Mouse (Mus musculus): ENCODE results near the gene Pacsin2.
"Not testable (repeated sequence)": the region's sequence is repeated elsewhere in the genome, so short reads cannot be mapped to it uniquely, and the experiment has no call there.

Gene Pacsin2

DNA sequence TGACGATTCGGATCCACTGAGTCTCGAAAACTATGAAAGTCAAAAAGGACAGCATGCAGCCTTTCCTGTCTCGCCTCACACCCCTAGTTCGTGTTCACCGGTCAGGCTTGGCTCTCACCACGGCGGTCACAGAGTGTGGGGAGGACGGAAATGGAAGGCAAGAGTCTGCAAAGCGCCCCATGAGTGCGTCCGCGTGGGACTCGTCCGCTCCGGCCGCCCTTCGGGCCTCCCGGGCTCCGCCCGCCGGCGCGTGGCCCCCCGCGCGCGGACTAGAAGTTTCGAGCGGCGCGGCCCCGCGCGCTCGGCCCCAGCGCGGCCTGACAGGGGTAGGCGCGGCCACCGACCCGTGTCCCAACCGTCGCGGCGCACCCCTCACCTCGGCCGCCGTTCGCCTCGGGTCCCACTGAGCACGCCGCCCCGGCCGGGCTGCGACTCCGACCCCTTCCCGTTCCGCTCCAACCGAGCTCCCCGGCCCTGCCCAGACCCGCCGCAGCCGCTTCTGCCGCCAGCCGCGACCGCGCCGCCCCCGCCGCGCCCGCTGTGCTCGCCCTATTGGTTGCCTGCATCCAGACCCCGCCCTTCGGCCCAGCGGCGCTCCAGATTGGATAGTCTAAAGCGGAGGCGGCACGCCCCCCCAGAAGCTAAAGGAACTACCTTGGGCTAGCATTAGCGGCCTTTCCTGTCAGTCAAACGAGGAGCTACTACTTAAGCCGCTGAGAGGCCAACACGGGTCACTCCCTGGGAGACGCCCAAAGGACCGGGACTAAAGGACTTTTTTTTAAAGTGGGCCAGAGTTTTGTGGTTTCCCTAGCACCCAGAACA, at the start of gene Pacsin2:
Gene Pacsin2, minus strand, starts transcription at position 524 of the 822 bp plus-strand sequence.
- peak; percentile 100 for DNase-seq

DNA sequence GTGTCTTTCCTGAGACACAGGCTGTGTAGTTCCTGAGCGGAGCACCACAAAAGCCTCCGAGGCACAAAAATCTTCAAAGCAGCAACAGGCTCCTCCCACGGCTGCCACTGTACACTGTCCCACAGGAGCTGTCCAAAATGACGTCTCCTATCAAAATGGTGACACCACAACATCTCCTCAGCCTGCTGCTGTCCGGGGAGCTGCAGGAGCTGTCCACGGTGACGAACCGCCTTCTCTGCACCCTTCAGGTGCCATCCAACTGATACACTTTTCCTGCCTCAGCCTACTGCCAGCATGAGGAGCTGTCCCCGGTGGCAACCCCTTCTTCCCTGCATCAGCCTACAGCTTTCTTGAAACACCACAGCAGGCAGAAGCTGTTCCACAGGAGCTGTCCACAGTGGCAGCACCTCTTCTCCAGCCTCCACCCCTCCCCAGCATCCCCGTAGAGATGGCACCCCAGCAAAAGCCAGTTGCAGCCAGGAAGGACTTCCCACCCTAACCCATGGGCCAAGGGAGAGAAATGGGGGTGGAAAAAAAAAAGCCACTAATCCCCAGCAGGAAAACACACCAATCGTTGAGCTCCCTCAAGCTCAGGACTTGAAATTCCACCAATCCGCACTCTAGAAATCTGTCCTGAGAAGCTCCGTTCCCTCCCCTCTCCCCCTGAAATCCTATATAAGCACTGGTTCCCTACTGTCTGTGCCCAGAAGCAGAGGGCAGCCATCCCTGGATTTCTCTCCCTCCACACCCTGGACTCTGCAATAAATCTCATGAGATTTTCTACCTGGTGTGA, 48.3 kb upstream of the Pacsin2 start:
- no peak for DNase-seq

DNA sequence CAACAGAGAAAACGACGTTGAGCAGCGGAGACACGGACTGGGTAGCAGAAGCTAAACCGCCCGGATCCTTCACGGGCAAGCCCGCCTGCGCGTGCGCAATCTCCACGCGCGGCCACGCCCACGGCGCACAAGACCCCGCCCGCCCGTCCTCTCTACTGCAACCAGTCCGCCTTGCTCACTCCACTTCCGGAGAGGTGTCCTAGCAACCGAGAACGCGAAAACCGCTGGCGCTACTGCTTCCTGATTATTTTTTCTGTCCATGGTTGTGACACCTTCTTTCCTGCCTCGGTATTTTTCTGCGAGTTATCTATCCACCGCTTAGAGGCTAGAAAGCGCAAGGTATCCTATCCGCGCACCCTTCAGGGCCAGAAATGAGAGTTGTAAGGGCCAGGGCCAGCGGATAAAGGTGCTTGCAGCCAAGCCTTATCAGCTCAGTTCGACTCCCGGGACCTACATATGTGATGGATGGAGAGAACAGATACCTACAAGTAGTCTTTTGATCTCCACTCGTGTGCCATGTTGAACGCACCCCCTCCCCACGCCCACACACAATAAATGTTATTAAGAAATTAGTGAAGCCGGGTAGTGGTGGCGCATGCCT, 46.5 kb upstream of the Pacsin2 start, which contains the start of gene Ttll1:
Gene Ttll1, minus strand, starts transcription at position 89 of the 601 bp plus-strand sequence.
- DNase-seq = peak; percentile 97

DNA sequence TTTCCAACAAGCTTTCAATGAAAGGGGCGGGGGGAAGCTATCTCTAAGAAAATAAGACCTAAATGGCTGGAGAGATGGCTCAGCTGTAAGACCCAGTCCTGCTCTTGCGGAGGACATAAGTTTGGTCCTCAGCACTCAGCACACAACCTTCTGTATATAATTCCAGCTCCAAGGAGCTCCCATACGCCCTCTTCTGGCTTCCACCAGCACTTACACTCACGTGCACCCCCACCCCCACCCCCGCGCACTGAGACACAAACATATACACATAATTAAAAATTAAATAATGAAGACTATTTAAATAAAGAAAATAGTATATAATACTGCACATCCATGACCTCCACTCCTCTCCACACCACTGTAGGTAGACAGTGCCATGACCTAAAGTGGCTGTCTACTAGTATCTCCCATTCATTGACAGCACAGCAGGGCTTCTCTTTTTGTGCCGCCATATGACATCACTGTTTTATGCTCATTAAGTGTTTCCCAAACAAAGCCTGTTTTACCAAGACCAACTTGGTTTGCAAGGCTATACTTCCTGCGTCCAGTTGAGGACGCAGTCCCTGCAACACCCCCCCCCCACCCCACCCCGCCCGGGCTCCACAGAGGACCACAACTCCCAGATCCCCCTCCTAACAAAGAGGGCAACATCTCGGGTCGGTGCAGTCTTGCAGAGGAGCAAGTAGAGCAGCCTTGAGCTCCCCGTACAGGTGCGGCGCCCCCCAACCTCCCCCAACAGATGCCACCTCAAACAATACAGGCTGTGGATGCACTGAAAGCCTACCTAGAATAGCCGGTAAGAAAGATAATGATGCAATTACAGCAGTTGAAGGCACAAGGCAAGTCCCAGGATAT, 45.8 kb upstream of the Pacsin2 start:
- no peak for DNase-seq

DNA sequence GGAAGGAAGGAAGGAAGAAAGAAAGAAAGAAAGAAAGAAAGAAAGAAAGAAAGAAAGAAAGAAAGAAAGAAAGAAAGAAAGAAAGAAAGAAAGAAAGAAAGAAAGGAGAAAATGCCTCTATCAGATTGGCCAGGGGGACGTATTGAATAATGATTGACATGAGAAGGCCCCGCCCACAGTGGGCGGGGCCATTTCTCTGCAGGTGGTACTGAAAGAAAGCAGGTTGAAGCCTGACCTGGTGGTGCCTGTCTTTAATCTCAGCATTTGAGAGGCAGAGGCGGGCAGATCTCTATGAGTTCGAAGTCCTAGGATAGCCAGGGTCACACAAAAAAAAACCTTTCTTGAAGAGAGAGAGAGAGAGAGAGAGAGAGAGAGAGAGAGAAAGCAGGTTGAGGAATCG, 37.1 kb upstream of the Pacsin2 start:
- not testable (repeated sequence) for DNase-seq

DNA sequence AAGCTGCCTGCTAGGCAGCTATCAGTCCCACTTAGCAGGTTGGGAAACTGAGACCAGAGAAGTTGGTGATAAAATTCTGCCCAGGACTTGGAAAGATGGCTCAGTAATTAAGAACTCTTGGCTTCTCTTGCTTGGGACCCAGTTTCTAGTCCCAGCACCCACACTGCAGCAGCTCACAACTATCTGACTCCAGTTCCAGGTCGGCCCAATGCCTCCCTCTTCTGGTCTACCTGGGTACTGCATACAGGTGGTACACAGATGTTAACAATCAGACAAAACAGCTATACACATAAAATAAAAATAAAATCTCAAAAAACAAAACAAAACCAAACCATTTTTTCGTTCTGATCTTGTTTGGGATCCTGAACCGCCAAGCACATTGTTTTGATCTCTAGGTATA, 35.9 kb upstream of the Pacsin2 start:
- peak; percentile 47 to 69 for DNase-seq

DNA sequence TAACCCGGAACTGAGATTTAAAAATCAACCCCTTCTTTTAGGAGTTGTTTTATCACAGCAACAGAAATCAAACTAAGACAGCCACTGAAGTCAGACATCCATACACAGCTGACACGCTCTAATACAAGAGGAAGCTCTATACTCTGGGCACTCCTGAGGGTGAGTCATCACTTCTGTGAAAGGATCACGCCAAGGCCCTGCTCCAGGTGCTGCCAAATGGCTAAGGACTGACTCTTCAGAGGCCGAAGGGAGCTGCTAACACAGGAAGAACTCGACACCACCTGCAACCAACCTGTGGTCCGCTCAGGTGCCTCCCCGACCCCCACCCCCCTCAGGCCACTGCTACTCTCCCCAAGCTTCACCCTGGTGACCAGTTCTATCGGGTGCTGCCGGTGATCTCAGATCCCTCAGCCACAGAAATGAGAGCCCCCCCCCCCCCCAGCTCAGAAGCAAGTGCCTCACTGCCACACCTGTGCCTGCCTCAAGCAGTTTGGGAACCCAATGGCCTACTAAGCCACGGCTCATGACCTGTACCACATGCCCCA, 34.9 kb upstream of the Pacsin2 start:
- DNase-seq = no peak

DNA sequence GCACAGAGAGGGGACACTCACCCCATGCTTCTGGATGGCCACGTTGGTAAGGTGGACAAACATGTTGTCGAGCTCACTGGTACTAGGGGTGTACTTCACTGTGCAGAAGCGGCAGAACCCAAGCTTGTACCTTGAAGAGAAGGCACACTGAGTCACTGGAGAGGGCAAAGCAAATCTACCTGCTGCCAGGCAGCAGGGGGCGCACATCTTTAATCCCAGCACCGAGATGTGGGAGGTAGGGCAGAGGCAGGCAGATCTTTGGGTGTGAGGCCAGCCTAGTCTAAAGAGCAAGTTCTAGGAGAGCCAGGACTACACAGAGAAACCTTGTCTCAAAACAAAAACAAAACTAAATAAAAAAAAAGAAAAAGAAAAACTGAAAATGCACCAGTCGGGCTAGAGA, 32.9 kb upstream of the Pacsin2 start:
- DNase-seq = no peak

DNA sequence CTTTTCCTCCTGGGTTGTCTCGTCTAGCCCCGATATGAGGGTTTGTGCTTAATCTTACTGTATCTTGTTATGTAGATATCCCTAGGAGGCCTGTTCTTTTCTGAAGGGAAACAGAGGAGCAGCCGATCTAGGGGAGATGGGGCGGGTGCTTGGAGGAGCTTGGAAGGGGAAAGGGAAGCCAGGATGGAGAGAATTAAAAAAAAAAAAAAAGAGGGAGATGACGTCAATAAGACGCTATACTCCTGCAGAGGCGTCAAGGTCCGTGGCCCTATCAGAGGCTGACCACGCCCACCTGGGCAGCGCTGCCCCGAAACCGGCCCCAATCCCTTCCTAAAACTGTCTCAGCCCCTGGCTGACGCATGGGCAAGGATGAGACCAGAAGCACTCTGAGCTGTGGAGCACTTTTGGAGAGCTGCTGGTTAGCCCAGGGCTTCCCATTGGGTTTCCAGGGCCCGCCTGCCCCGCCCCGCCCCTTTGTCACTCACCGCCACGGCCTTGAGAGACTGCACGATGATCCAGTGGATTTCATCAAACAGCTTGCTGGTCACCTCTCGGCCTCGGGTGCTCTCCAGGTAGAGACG, 31.5 kb upstream of the Pacsin2 start:
- DNase-seq = no peak

DNA sequence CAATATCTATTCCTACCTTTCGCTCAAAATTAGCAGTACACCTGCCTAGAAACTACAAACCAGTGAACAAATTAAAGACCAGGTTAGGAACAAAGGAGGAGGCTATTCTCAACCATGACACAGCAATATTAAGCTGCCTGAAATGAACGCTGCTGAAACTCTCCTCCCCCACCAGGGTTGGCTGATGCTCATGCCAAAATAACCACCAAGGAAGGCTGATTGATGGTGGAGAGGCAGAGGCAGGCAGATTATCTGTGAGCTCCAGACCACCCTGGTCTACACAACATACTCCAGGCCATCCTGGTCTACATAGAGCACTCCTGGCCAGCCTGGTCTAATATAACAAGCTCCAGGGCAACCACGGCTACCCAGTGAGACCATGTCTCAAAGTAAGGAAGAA, 30.8 kb upstream of the Pacsin2 start:
- DNase-seq = no peak

DNA sequence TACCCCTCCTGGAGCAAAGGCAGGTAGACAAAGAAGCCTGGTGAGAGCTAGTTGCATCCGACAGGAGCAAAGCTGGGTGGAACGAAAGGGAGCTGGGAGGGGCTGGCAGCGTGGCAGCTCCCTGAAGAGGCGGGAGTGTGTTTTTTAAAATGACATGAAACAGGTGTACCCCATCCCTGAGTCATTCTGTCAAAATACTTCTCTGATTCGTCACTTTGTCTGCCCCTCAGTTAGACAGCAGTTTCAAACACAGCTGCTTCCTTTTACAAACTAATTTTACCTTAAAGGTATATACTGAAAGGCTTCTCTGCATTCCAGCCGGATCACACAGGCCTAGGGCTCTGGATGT, 30.1 kb upstream of the Pacsin2 start:
- no peak for DNase-seq

DNA sequence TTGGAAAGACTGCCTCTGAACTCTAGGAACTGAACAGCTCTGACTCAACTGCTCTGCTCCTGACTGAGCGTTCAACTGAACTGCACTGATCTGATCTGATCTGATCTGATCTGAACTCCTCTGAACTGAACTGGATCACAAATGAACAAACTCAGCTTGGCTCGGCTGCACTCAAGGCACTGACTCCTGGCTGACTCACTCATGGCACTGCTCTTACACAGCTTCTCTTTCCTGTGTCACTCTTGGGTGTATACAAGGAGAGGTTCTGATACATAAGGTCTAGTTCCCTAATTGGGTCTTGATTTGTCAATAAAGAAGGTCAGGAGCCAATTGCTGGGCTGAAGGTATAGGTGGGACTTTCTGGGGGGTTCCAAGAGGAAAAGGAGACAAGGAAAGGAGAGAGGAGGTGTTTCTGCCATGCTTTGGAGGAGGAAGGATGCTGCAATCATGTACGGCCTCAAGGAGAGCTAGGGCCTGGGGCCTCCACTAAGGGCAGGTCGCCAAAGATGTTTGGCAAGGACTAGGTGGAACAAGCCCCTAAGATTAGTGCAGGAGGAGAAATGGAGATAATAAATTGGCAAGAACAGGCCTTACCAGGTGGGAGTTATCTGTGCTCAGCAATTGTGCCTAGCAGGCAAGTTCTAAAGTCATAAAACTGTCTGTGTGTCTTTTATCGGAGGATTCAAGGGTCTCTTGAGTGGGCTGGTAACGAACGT, 29.6 kb upstream of the Pacsin2 start:
- DNase-seq = no peak

DNA sequence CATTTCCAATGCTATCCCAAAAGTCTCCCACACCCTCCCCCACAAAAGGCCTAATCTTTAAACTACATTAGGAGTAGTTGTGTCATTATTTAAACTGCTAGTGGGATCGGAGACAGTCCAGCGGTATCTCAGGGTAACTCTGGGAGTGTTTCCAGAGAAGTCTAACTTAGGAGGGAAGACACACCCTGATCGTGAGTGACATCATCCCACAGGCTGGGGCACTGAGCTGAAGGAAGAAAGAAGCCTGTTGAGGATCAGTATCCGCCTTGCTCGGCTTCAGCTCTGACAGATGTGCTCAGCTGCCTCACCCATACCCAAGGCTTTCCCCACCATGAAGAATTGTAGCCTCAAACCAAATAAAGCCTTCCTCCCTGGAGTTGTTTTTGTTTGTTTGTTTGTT, 27.5 kb upstream of the Pacsin2 start:
- no peak for DNase-seq

DNA sequence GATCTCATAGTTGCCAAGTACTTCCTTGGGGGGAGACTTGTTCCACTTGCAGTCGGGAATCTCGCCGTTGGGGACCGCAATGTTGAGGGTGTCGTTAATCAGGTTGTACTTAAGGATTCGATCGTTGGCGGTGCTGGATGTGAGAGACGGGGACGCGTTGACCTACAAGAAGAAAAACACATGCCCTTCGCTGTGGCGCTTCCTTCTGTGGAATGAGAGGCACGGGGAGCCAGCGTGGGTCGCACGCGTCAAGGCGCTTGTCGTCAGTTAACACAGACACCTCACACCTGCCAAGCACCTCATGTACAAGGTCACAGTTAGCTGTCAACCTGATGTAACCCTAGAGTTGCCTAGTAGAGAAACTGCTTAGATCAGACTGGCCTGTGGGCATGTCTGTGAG, 25.1 kb upstream of the Pacsin2 start:
- no peak for DNase-seq

DNA sequence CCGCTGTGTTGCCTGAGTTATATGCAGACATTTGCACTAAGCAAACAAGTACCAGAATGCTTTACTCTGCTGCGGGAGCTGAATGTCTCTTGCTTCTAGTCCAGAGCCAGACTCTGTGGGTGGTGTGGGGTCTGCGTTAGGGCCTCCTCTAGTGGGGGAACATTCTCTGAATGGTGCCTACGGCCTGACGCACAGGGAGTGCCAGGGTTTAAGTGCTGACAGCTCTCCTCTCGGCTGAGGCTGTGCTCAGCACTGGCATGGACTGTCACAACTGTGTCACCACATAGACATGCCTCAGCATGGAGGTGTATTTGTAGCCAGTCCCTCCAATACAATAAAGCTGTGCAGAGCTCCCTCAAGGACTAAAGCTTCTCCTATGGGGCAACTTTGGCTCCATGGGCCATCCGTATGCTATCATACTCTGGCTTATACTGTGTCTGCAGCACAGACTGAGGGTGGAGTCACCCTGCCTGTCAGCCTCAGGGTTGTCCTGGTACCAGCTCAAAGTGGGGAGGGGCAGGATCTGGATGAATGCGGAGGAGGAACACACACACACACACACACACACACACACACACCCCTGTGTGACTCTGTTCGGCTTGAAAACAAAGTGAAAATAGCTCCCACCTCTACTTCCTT, 23.2 kb upstream of the Pacsin2 start:
- DNase-seq = peak in 1 of 2 experiments; percentile 47

DNA sequence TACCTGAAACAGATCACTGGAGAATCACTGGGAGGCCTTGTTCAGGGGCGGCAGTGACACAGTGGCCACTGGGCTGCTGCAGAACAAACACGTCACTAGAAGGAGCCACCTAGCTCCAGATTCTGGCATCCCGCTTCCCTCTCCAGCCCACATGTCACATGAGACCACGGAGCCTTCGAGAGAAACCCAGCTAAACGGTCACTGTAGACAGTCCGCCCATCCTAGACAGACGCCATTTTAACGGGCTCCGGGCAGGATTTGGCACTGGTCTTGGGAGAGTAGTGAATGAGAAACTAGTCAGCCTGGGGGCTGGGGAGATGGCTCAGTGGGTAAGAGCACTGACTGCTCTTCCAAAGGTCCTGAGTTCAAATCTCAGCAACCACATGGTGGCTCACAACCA, 19.9 kb upstream of the Pacsin2 start:
- no peak for DNase-seq

DNA sequence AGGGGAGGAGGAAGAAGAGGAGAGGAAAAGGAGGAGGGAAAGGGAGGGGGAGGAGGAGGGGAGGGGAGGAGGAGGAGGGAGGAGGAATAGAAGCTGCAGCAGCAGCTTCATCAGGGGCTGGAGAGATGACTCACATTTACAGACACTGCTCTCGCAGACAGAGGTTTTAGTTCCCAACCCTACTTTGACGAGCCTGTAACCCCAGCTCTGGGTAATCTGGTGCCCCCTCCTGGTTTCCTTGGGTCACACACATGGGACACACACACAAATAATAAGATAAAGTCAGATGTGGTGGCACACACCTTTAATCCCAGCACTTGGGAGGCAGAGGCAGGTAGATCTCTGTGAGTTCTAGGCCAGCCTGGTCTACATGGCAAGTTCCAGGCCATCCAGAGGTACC, 19.1 kb upstream of the Pacsin2 start:
- peak in 1 of 2 experiments; percentile 58 for DNase-seq

DNA sequence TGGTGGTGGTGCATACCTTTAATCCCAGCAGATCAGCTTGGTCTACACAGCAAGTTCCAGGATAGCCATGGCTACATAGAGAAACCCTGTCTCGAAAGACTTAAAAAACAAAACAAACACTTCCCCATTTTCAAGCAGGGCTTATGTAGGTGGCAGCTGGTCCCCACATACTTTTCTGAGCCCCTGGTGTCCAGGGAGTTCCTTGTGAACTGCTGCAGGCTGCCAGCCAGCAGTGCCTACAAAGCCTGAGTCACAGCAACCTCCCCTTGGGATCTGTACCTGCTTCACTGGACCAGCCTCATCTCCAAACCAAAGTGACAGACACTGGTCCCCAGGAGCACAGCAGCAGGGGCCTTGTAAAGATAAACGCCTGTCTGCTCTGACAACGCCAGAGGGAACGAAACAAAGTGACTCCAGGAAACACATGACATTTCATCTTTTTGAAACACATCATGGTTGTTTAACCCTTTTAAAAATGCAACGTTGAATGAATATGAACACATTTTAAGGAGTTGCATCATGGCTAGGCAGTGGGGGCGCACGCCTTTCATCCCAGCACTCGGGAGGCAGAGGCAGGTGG, 18.3 kb upstream of the Pacsin2 start:
- no peak for DNase-seq

DNA sequence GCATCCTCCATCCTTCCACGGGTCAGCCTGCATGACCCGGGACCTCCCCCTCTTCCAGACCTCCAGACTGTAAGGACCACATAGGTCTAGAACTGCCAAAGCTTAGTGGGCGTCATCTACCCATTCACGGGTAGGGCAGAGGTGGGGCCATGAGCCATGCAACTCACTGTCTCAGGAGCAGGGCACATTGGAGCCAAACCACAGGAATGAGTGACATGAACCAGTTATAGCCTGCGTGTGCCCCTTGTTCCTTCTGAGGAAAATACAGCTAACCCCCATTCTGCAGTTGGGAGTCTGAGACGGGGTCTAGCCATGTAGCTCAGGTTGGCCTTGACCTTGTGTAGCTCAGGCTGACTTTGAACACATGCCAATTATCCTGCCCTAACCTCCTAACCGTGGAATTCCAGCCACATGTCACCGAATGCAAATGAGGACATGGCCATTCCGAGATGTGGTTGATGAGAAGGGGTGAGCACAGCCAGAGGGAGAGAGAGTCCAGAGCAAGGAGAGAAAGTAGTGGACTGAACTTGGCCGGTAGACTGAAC, 16.9 kb upstream of the Pacsin2 start:
- no peak for DNase-seq

DNA sequence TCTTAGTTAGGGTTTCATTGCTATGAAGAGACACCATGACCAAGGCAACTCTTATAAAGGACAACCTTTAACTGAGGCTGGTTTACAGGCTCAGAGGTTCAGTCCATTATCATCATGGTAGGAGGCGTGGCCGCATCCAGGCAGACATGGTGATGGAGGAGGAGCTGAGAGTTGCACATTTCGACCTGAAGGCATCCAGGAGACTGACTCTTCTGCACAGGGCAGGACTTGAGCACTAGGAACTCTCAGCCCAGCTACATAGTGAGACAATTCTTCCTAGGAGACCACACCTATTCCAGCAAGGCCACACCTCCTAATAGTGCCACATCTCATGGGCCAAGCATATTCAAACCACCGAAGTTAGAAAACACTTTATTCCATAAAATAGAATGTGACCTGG, 15.4 kb upstream of the Pacsin2 start:
- no peak for DNase-seq
